Mouse (Mus musculus): Measurements from ENCODE around the gene Eef1akmt3. TPM values are rescaled to one million over a fixed set of nuclear protein-coding genes. Genes with fewer than 3 reads are reported as not detected.

Gene Eef1akmt3
- polyA plus RNA-seq, 1 experiment: 1.1 TPM

- DNase-seq (ENCODE audit: low spot score): no peak
These were observed 40.8 kb downstream of the Eef1akmt3 start, which contains the start of gene Avil for GRCm38 (mm10) chr10:127000529-127000928. TSS of gene Avil (plus strand) at chr10:127000709.

GRCm38 (mm10) chr10:126997340-126998113 lies 43.8 kb downstream of the Eef1akmt3 start:
- DNase-seq (ENCODE audit: low spot score): no peak

- no peak for DNase-seq (ENCODE audit: low spot score)
These were observed 47.7 kb downstream of the Eef1akmt3 start for GRCm38 (mm10) chr10:126993621-126994020.

- no peak for DNase-seq (ENCODE audit: low spot score)
These were observed 49.6 kb downstream of the Eef1akmt3 start for GRCm38 (mm10) chr10:126991676-126992075.

GRCm38 (mm10) chr10:126990313-126991056 lies 50.8 kb downstream of the Eef1akmt3 start:
- peak; percentile 78 for DNase-seq (ENCODE audit: low spot score)

- no peak for DNase-seq (ENCODE audit: low spot score)
These were observed 52.7 kb downstream of the Eef1akmt3 start for GRCm38 (mm10) chr10:126988513-126989165.

- no peak for DNase-seq (ENCODE audit: low spot score)
These were observed 53.9 kb downstream of the Eef1akmt3 start for GRCm38 (mm10) chr10:126987183-126988118.

- peak; percentile 63 for DNase-seq (ENCODE audit: low spot score)
These were observed 54.8 kb downstream of the Eef1akmt3 start for GRCm38 (mm10) chr10:126986541-126986961.

GRCm38 (mm10) chr10:126985579-126985978 lies 55.7 kb downstream of the Eef1akmt3 start:
- DNase-seq (ENCODE audit: low spot score): no peak

- no peak for DNase-seq (ENCODE audit: low spot score)
These were observed 56.2 kb downstream of the Eef1akmt3 start for GRCm38 (mm10) chr10:126985127-126985526.

- DNase-seq (ENCODE audit: low spot score): no peak
These were observed 56.9 kb downstream of the Eef1akmt3 start for GRCm38 (mm10) chr10:126984189-126985004.

GRCm38 (mm10) chr10:126983193-126983725 lies 58.1 kb downstream of the Eef1akmt3 start:
- no peak for DNase-seq (ENCODE audit: low spot score)

GRCm38 (mm10) chr10:126981746-126982145 lies 59.6 kb downstream of the Eef1akmt3 start:
- no peak for DNase-seq (ENCODE audit: low spot score)

Other genes with a start within 250 kb of the Eef1akmt3 start
- gene Atp23, start 140.2 kb downstream of the Eef1akmt3 start, polyA plus RNA-seq (2012; rRNA removed): 5.7 and 7.5 TPM in 2 replicates
- 146 and 191 TPM in 2 replicates for gene Ctdsp2, start 62.8 kb downstream of the Eef1akmt3 start, polyA plus RNA-seq (2012; rRNA removed)
- gene Avil, start 40.8 kb downstream of the Eef1akmt3 start, polyA plus RNA-seq (2012; rRNA removed): 0.28 and 0.53 TPM in 2 replicates
- gene Tsfm, start 10.7 kb downstream of the Eef1akmt3 start, polyA plus RNA-seq (2012; rRNA removed): 29.5 and 36.9 TPM in 2 replicates
- 26.9 and 33.6 TPM in 2 replicates for gene Mettl1, start 99 bp downstream of the Eef1akmt3 start, polyA plus RNA-seq (2012; rRNA removed)
- 0.28 and 0.50 TPM in 2 replicates for gene Cyp27b1, start 6.7 kb upstream of the Eef1akmt3 start, polyA plus RNA-seq (2012; rRNA removed)
- gene March9, start 18.7 kb upstream of the Eef1akmt3 start, polyA plus RNA-seq (2012; rRNA removed): 3.5 and 4.9 TPM in 2 replicates
- 252 and 268 TPM in 2 replicates for gene Cdk4, start 22.0 kb upstream of the Eef1akmt3 start, polyA plus RNA-seq (2012; rRNA removed)
- gene Tspan31, start 28.8 kb upstream of the Eef1akmt3 start, polyA plus RNA-seq (2012; rRNA removed): 79.5 and 81.4 TPM in 2 replicates
- 2.5 and 5.4 TPM in 2 replicates for gene Agap2, start 33.8 kb upstream of the Eef1akmt3 start, polyA plus RNA-seq (2012; rRNA removed)
- gene Os9, start 79.6 kb upstream of the Eef1akmt3 start, polyA plus RNA-seq (2012; rRNA removed): 53.9 and 72.8 TPM in 2 replicates
- gene B4galnt1, start 123.7 kb upstream of the Eef1akmt3 start, polyA plus RNA-seq (2012; rRNA removed): 6.2 and 7.9 TPM in 2 replicates
- 0.72 and 1.5 TPM in 2 replicates for gene Slc26a10, start 139.1 kb upstream of the Eef1akmt3 start, polyA plus RNA-seq (2012; rRNA removed)
- 178 and 188 TPM in 2 replicates for gene Arhgef25, start 148.6 kb upstream of the Eef1akmt3 start, polyA plus RNA-seq (2012; rRNA removed)
- 193 and 272 TPM in 2 replicates for gene Dtx3, start 154.2 kb upstream of the Eef1akmt3 start, polyA plus RNA-seq (2012; rRNA removed)
- 47.7 and 48.4 TPM in 2 replicates for gene Pip4k2c, start 170.1 kb upstream of the Eef1akmt3 start, polyA plus RNA-seq (2012; rRNA removed)
- 5.9 and 6.6 TPM in 2 replicates for gene Kif5a, start 221.8 kb upstream of the Eef1akmt3 start, polyA plus RNA-seq (2012; rRNA removed)
- 173 and 201 TPM in 2 replicates for gene Dctn2, start 224.9 kb upstream of the Eef1akmt3 start, polyA plus RNA-seq (2012; rRNA removed)
- gene Mbd6, start 247.5 kb upstream of the Eef1akmt3 start, polyA plus RNA-seq (2012; rRNA removed): 19.8 and 42.1 TPM in 2 replicates